Mouse (Mus musculus): ENCODE measurements around the gene Gale. TPM values are rescaled to one million over a fixed set of nuclear protein-coding genes. Genes with fewer than 3 reads are reported as not detected.

Gale gene
- total and polyA plus RNA-seq, 3 experiments: 23.8 to 40.5 (median 32.9) TPM

DNA sequence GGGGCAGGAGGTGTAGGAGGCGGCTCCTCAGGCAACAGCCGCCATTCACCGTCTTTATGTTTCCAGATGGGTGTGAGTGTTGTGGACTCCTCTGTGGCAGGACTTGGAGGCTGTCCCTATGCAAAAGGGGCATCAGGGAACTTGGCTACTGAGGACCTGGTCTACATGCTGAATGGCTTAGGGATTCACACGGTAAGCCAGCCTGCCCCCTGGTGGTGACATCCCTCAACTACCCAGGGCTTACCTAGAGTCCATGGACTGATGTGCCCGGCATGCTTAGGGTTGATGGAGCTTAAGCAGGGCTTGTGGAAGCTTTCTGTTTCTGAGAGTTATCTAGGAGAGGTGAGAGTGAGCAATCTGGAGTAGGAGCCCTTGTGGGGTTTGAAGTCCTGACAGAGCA lies 2.8 kb upstream of the Gale start:
- no peaks in the 10 kb centered on the region for H3K79me2 ChIP-seq (replicated peaks; ENCODE audit: control insufficient read depth, extremely low read depth, insufficient read depth, poor library complexity, severe bottlenecking)
- peaks cover 7 to 34% of the 10 kb centered on the region in 2 experiments; a peak in 3 of 4 replicates for H3K4me1 ChIP-seq (ENCODE audit: control insufficient read depth in 1 of 2, insufficient read depth in 2 of 2)
- peak; percentile 89 for DNase-seq (ENCODE audit: extremely low read depth)
- H3K27ac ChIP-seq (ENCODE audit: insufficient read depth, low read depth): no peak overlapping the region
- peaks cover 33 to 64% of the 10 kb centered on the region in 2 experiments for H3K36me3 ChIP-seq (replicated peaks in 1 of 2; ENCODE audit: control insufficient read depth in 1 of 2, insufficient read depth in 1 of 2, low read length in 1 of 2)
- dilution Hi-C loops (cut with MboI; ENCODE audit: extremely low pct_ligation_motif_present, extremely low pct_unique_long_range_greater_than_20kb, low sequenced_read_pairs): no loop called here
- no peak overlapping the region for H3K9ac ChIP-seq (ENCODE audit: insufficient read depth, low read depth)
- no peak overlapping the region for H3K4me3 ChIP-seq (replicated peaks in 1 of 3; ENCODE audit: low read depth in 2 of 3, low read length in 2 of 3, poor library complexity in 1 of 3)
- no peaks in the 10 kb centered on the region for H3K9me3 ChIP-seq (replicated peaks; ENCODE audit: low read length)
- no peaks in the 10 kb centered on the region for H3K27me3 ChIP-seq (replicated peaks)
- TF ChIP-seq POLR2AphosphoS2 (IDR thresholded peaks at IDR 0.05; ENCODE audit: low read depth, low read length): no peak
- TF ChIP-seq ZMIZ1 (IDR thresholded peaks at IDR 0.05; ENCODE audit: low read depth, low read length): no peak
- no peak for TF ChIP-seq MAFK (IDR thresholded peaks at IDR 0.05; ENCODE audit: insufficient replicate concordance, low read length)
- TF ChIP-seq CTCF (conservative IDR thresholded peaks at IDR 0.05 in 1 of 2, IDR thresholded peaks at IDR 0.05 in 1 of 2; ENCODE audit: low read depth in 2 of 2, low read length in 2 of 2): peak; percentile 71 to 90
- TF ChIP-seq PAX5 (IDR thresholded peaks at IDR 0.05; ENCODE audit: low read length): no peak
- TF ChIP-seq ZNF384 (IDR thresholded peaks at IDR 0.05; ENCODE audit: low read depth, low read length): no peak
- peak; percentile 33; the same call in 1 of the 2 replicates for TF ChIP-seq ZC3H11A (IDR thresholded peaks at IDR 0.05; ENCODE audit: low read depth, low read length)
- no peak for TF ChIP-seq MAZ (IDR thresholded peaks at IDR 0.05; ENCODE audit: low read depth, low read length)
- TF ChIP-seq NRF1 (IDR thresholded peaks at IDR 0.05; ENCODE audit: low read depth, low read length): 0 out of 2 replicates have a peak, but pooled peaks have one; percentile 28
- peak; percentile 73 for TF ChIP-seq RAD21 (IDR thresholded peaks at IDR 0.05; ENCODE audit: low read depth, low read length)
- TF ChIP-seq IRF4 (IDR thresholded peaks at IDR 0.05; ENCODE audit: low read depth, low read length): 0 out of 2 replicates have a peak, but pooled peaks have one; percentile 45
- TF ChIP-seq TCF12 (IDR thresholded peaks at IDR 0.05; ENCODE audit: low read depth, low read length): no peak
- TF ChIP-seq MAX (IDR thresholded peaks at IDR 0.05; ENCODE audit: low read length): no peak
- 0 out of 2 replicates have a peak, but pooled peaks have one; percentile 23 for TF ChIP-seq MEF2A (IDR thresholded peaks at IDR 0.05; ENCODE audit: borderline replicate concordance, low read depth, low read length)
- TF ChIP-seq ETS1 (conservative IDR thresholded peaks at IDR 0.05; ENCODE audit: low read depth, low read length): no peak
- TF ChIP-seq SMC3 (IDR thresholded peaks at IDR 0.05; ENCODE audit: low read depth, low read length): peak; percentile 86
- no peak for TF ChIP-seq JUN (IDR thresholded peaks at IDR 0.05; ENCODE audit: insufficient read depth, low read depth, low read length)
- TF ChIP-seq UBTF (IDR thresholded peaks at IDR 0.05; ENCODE audit: low read depth, low read length): no peak
- in situ Hi-C loops (cut with MboI; ENCODE audit: low pct_ligation_motif_present, low pct_unique_long_range_greater_than_20kb, low sequenced_read_pairs): no loop called here
- H3K4me2 ChIP-seq (ENCODE audit: insufficient read depth, low read depth, poor library complexity, severe bottlenecking): no peak overlapping the region

- Histone ChIP-seq H3K4me1 (ENCODE audit: control insufficient read depth in 1 of 2, insufficient read depth in 2 of 2) (peaks cover 7 to 34% of the 10 kb centered on the region in 2 experiments; a peak in 3 of 4 replicates), H3K9ac (ENCODE audit: insufficient read depth, low read depth) (no peak overlapping the region), H3K9me3 (replicated peaks; ENCODE audit: low read length) (no peaks in the 10 kb centered on the region), H3K4me2 (ENCODE audit: insufficient read depth, low read depth, poor library complexity, severe bottlenecking) (no peak overlapping the region), H3K4me3 (replicated peaks in 1 of 3; ENCODE audit: low read depth in 2 of 3, low read length in 2 of 3, poor library complexity in 1 of 3) (no peak overlapping the region), H3K79me2 (replicated peaks; ENCODE audit: control insufficient read depth, extremely low read depth, insufficient read depth, poor library complexity, severe bottlenecking) (no peaks in the 10 kb centered on the region), H3K27ac (ENCODE audit: insufficient read depth, low read depth) (no peak overlapping the region), H3K27me3 (replicated peaks) (no peaks in the 10 kb centered on the region), H3K36me3 (replicated peaks in 1 of 2; ENCODE audit: control insufficient read depth in 1 of 2, insufficient read depth in 1 of 2, low read length in 1 of 2) (peaks cover 35 to 65% of the 10 kb centered on the region in 2 experiments)
- dilution Hi-C loops (cut with MboI; ENCODE audit: extremely low pct_ligation_motif_present, extremely low pct_unique_long_range_greater_than_20kb, low sequenced_read_pairs) (no loop called here), in situ Hi-C loops (cut with MboI; ENCODE audit: low pct_ligation_motif_present, low pct_unique_long_range_greater_than_20kb, low sequenced_read_pairs) (no loop called here)
- no peak for TF ChIP-seq CHD2 (IDR thresholded peaks at IDR 0.05; ENCODE audit: low read length)
- no peak for TF ChIP-seq MAZ (IDR thresholded peaks at IDR 0.05; ENCODE audit: low read depth, low read length)
- TF ChIP-seq MYC (IDR thresholded peaks at IDR 0.05; ENCODE audit: low read depth, low read length): no peak
- TF ChIP-seq ZC3H11A (IDR thresholded peaks at IDR 0.05; ENCODE audit: low read depth, low read length): no peak
- DNase-seq (ENCODE audit: extremely low read depth): no peak
These were observed 1.8 kb upstream of the Gale start for GRCm38 (mm10) chr4:135961709-135962108.

Measured in CH12.LX (cell line).